Mouse (Mus musculus): ENCODE data around the gene Prss42. TPM values are rescaled to one million over a fixed set of nuclear protein-coding genes. Genes with fewer than 3 reads are reported as not detected.

Gene Prss42
- polyA plus RNA-seq, 1 experiment, result 8.7 TPM

DNA sequence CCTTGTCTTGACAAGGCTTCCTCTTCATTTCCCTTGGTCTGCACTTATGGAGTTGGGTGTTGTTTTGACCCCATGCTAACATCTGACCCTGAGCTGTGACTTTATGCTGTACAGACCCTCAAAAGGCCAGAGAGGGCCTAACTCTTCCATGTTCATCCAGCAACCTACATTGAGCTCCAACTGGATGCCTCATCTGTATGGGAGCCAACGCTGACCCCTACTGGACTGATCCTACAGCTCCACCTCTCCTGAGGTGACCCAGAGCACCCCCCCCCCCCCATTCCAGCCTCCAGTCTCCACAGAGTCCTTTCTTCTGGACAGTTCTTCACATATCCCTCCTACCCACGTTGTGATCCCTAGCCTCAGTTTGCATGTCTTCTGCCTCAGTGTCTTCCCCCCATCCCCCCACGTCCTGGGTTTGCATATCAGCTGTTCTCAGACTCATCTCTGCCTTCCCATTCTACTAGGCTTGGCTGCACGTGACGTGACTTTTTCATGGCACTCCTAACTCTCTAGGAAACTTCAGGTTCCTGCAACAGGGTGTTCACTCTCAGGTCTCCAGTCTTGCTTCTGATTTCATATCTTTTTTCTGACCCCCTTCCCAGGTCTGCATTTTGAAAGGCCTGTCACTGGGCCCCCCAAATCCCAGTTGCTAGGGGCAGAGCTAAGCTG lies 18.6 kb upstream of the Prss42 start:
- Histone ChIP-seq H3K4me3 (ENCODE audit: low read depth, low read length) (no peak overlapping the region), H3K27ac (ENCODE audit: insufficient read depth, low read length) (no peak overlapping the region), H3K36me3 (ENCODE audit: control insufficient read depth, insufficient read depth, low read length, poor library complexity, severe bottlenecking) (no peaks in the 10 kb centered on the region), H3K4me1 (ENCODE audit: control insufficient read depth, insufficient read depth, low read length) (no peaks in the 10 kb centered on the region), H3K9ac (ENCODE audit: low read depth, poor library complexity, severe bottlenecking) (no peak overlapping the region), H3K27me3 (ENCODE audit: control insufficient read depth, insufficient read depth, low read length, poor library complexity, severe bottlenecking) (no peaks in the 10 kb centered on the region), H3K9me3 (replicated peaks; ENCODE audit: control insufficient read depth, insufficient read depth, low read length, poor library complexity, severe bottlenecking) (no peaks in the 10 kb centered on the region)
- TF ChIP-seq EP300 (IDR thresholded peaks at IDR 0.05; ENCODE audit: insufficient read depth, low read depth, low read length), result no peak
- TF ChIP-seq CTCF (IDR thresholded peaks at IDR 0.05; ENCODE audit: low read depth, low read length), result peak; percentile 48

DNA sequence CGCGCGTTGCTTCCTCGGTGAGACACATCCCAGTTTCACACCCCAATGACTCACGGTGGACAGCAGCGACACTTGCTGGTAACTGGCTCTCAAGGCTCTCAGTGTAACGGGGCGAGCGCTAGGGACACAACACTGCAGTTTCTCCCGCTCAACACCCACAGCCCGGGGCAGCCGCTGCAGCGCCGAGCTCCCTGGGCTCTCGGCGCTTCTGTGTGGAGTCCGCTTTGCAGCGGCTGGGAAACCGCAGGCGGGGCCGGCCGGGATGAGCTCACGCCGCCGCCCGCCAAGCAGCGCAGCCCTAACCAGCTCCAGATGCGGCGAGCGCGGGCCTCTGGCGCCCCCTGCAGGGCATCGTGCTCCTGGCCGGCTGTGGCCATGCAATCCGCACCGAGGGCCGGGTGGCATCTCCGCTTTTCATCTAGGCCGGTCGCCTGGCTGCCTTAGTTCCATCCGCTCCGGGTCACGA lies 16.7 kb upstream of the Prss42 start:
- H3K27ac ChIP-seq (ENCODE audit: insufficient read depth, low read length), result no peak overlapping the region
- H3K9me3 ChIP-seq (replicated peaks; ENCODE audit: control insufficient read depth, insufficient read depth, low read length, poor library complexity, severe bottlenecking), result no peaks in the 10 kb centered on the region
- no peaks in the 10 kb centered on the region for H3K4me1 ChIP-seq (ENCODE audit: control insufficient read depth, insufficient read depth, low read length)
- peak overlapping the region; percentile 72 for H3K9ac ChIP-seq (ENCODE audit: low read depth, poor library complexity, severe bottlenecking)
- no peaks in the 10 kb centered on the region for H3K36me3 ChIP-seq (ENCODE audit: control insufficient read depth, insufficient read depth, low read length, poor library complexity, severe bottlenecking)
- peak overlapping the region; percentile 65 for H3K4me3 ChIP-seq (ENCODE audit: low read depth, low read length)
- TF ChIP-seq POLR2A (IDR thresholded peaks at IDR 0.05; ENCODE audit: insufficient read depth, low read length) (no peak), CTCF (IDR thresholded peaks at IDR 0.05; ENCODE audit: low read depth, low read length) (peak; percentile 67)
- H3K27me3 ChIP-seq (ENCODE audit: control insufficient read depth, insufficient read depth, low read length, poor library complexity, severe bottlenecking), result no peaks in the 10 kb centered on the region

- Histone ChIP-seq H3K4me1 (ENCODE audit: control insufficient read depth, insufficient read depth, low read length) (no peaks in the 10 kb centered on the region), H3K9me3 (replicated peaks; ENCODE audit: control insufficient read depth, insufficient read depth, low read length, poor library complexity, severe bottlenecking) (no peaks in the 10 kb centered on the region), H3K9ac (ENCODE audit: low read depth, poor library complexity, severe bottlenecking) (peak overlapping the region; percentile 72), H3K4me3 (ENCODE audit: low read depth, low read length) (peak overlapping the region; percentile 65), H3K27ac (ENCODE audit: insufficient read depth, low read length) (no peak overlapping the region), H3K27me3 (ENCODE audit: control insufficient read depth, insufficient read depth, low read length, poor library complexity, severe bottlenecking) (no peaks in the 10 kb centered on the region), H3K36me3 (ENCODE audit: control insufficient read depth, insufficient read depth, low read length, poor library complexity, severe bottlenecking) (no peaks in the 10 kb centered on the region)
- TF ChIP-seq CTCF (IDR thresholded peaks at IDR 0.05; ENCODE audit: low read depth, low read length) (peak; percentile 32), POLR2A (IDR thresholded peaks at IDR 0.05; ENCODE audit: insufficient read depth, low read length) (no peak)
Observed at GRCm38 (mm10) chr9:110781731-110782130, 16.2 kb upstream of the Prss42 start.

GRCm38 (mm10) chr9:110783611-110784010 lies 14.4 kb upstream of the Prss42 start:
- Histone ChIP-seq H3K4me1 (ENCODE audit: control insufficient read depth, insufficient read depth, low read length) (no peaks in the 10 kb centered on the region), H3K9ac (ENCODE audit: low read depth, poor library complexity, severe bottlenecking) (no peak overlapping the region), H3K36me3 (ENCODE audit: control insufficient read depth, insufficient read depth, low read length, poor library complexity, severe bottlenecking) (no peaks in the 10 kb centered on the region), H3K9me3 (replicated peaks; ENCODE audit: control insufficient read depth, insufficient read depth, low read length, poor library complexity, severe bottlenecking) (no peaks in the 10 kb centered on the region), H3K27ac (ENCODE audit: insufficient read depth, low read length) (no peak overlapping the region), H3K27me3 (ENCODE audit: control insufficient read depth, insufficient read depth, low read length, poor library complexity, severe bottlenecking) (no peaks in the 10 kb centered on the region), H3K4me3 (ENCODE audit: low read depth, low read length) (no peak overlapping the region)
- no peak for TF ChIP-seq CTCF (IDR thresholded peaks at IDR 0.05; ENCODE audit: low read depth, low read length)
- no peak for TF ChIP-seq POLR2A (IDR thresholded peaks at IDR 0.05; ENCODE audit: insufficient read depth, low read length)
- no peak for TF ChIP-seq EP300 (IDR thresholded peaks at IDR 0.05; ENCODE audit: insufficient read depth, low read depth, low read length)

GRCm38 (mm10) chr9:110788169-110788568 lies 9.8 kb upstream of the Prss42 start:
- no peak overlapping the region for H3K9ac ChIP-seq (ENCODE audit: low read depth, poor library complexity, severe bottlenecking)
- no peaks in the 10 kb centered on the region for H3K36me3 ChIP-seq (ENCODE audit: control insufficient read depth, insufficient read depth, low read length, poor library complexity, severe bottlenecking)
- H3K4me1 ChIP-seq (ENCODE audit: control insufficient read depth, insufficient read depth, low read length), result no peaks in the 10 kb centered on the region
- H3K27me3 ChIP-seq (ENCODE audit: control insufficient read depth, insufficient read depth, low read length, poor library complexity, severe bottlenecking), result no peaks in the 10 kb centered on the region
- H3K9me3 ChIP-seq (replicated peaks; ENCODE audit: control insufficient read depth, insufficient read depth, low read length, poor library complexity, severe bottlenecking), result no peaks in the 10 kb centered on the region
- H3K27ac ChIP-seq (ENCODE audit: insufficient read depth, low read length), result no peak overlapping the region
- TF ChIP-seq EP300 (IDR thresholded peaks at IDR 0.05; ENCODE audit: insufficient read depth, low read depth, low read length) (no peak), CTCF (IDR thresholded peaks at IDR 0.05; ENCODE audit: low read depth, low read length) (no peak), POLR2A (IDR thresholded peaks at IDR 0.05; ENCODE audit: insufficient read depth, low read length) (no peak)
- H3K4me3 ChIP-seq (ENCODE audit: low read depth, low read length), result no peak overlapping the region

GRCm38 (mm10) chr9:110790462-110790861 lies 7.5 kb upstream of the Prss42 start:
- Histone ChIP-seq H3K9me3 (replicated peaks; ENCODE audit: control insufficient read depth, insufficient read depth, low read length, poor library complexity, severe bottlenecking) (no peaks in the 10 kb centered on the region), H3K4me3 (ENCODE audit: low read depth, low read length) (no peak overlapping the region), H3K9ac (ENCODE audit: low read depth, poor library complexity, severe bottlenecking) (no peak overlapping the region), H3K4me1 (ENCODE audit: control insufficient read depth, insufficient read depth, low read length) (no peaks in the 10 kb centered on the region), H3K27ac (ENCODE audit: insufficient read depth, low read length) (no peak overlapping the region), H3K27me3 (ENCODE audit: control insufficient read depth, insufficient read depth, low read length, poor library complexity, severe bottlenecking) (no peaks in the 10 kb centered on the region), H3K36me3 (ENCODE audit: control insufficient read depth, insufficient read depth, low read length, poor library complexity, severe bottlenecking) (no peaks in the 10 kb centered on the region)
- no peak for TF ChIP-seq EP300 (IDR thresholded peaks at IDR 0.05; ENCODE audit: insufficient read depth, low read depth, low read length)
- no peak for TF ChIP-seq CTCF (IDR thresholded peaks at IDR 0.05; ENCODE audit: low read depth, low read length)
- TF ChIP-seq POLR2A (IDR thresholded peaks at IDR 0.05; ENCODE audit: insufficient read depth, low read length), result no peak

Measured in ES-Bruce4 (cell line).